Mouse (Mus musculus) G1E (cell line): ENCODE measurements around the gene Zg16.

Experiments
- CTCF ChIP-seq: IDR thresholded peaks from 2 replicates; pipeline ENCODE4 v1.5.1; 2012; ENCODE audit warnings: low read depth, low read length, inconsistent platforms, mixed read lengths
- GATA1 ChIP-seq: IDR thresholded peaks from 2 replicates; pipeline ENCODE4 v1.6.1; 2012; ENCODE audit warnings: borderline replicate concordance, low read length, inconsistent platforms, mixed read lengths

- TF ChIP-seq GATA1 = no peak
- TF ChIP-seq CTCF = 0 out of 2 replicates have a peak, but pooled peaks have one; percentile 5
These were observed 21.6 kb downstream of the Zg16 start for GRCm38 (mm10) chr7:127065538-127065937.
